ENCODE assay signal across 17 mouse cellular contexts in the genomic region with DNA sequence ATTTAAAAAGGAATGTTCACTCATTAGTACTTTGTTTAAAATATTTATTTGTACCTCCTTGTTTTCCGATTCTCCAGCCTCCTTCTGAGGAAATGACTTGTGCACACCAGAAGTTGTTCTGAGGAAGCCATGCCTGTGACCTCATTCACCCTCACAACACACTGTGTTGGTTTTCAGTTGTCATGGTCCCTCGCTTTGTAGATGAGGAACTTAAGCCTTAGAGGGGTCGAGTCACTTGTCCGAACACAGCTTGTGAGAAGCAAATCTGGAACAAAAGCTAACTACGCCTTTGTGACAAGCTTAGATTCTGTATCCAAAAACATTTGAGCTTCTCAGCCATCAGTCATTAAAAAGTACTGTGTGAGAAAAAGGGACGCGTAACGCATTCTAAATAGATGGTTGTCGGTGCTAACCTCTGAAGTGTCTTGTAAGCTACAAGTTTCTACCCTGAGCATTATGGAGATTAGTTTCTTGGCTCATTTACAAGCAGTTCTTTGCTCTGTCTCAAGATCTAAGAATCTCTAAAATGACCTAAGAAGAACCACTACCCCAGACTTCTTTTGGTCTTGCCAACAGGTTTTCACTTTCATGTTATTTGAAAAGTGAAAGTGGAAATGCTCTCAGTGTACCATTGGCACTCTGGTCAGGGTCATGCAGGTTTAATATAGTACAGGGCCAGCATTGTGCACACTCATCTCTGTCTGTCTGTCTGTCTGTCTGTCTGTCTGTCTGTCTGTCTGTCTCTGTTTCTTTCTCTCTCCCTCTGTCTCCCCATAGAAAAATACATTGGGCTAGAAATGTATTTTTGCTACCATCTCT. TPM values are rescaled to one million over a fixed set of nuclear protein-coding genes. Genes with fewer than 3 reads are reported as not detected.
A peak's percentile ranks its signal among the peaks of the same experiment; 100 is the strongest.
DNase-seq lines count a peak whose midpoint lies in the region; ATAC-seq and TF ChIP-seq lines count a peak whose summit lies in the region.
"Had no signal": no experiment of that assay in that cellular context is flagged by ENCODE, and none has a peak within 500 bp of the region (broad histone marks: within the 10 kb centered on the region; RNA-seq: fewer than 3 reads in every experiment).

No protein-coding gene starts in this region.

- peak in 1 of 2 experiments; percentile 70 for DNase-seq in spleen, adult 2 months (ENCODE audit: low read depth in 1 of 2, low spot score in 2 of 2)
- DNase-seq in spleen, adult 18-20 months, result no peak
- DNase-seq in urinary bladder, postnatal 10 days (ENCODE audit: low spot score), result no peak
- no peak for DNase-seq in thymus, postnatal 36 days
- no peak for DNase-seq in spleen, postnatal 4 days (ENCODE audit: low spot score in 2 of 2)
- DNase-seq: cerebellum, adult 8-10 months; kidney, adult 18-20 months; kidney, postnatal 4 days; thymus, adult 18-20 months had no signal

- peak overlapping the region; percentile 13; the same call in 1 of the 2 replicates for H3K27ac ChIP-seq in spleen, adult 2 months (ENCODE audit: insufficient read depth, low read length)
- H3K27ac ChIP-seq: embryonic facial prominence, embryonic 15.5 days; left cerebral cortex, adult 2 months; limb, embryonic 13.5 days had no signal

- 59% methylated on average over 9 of the region's 9 CpGs for WGBS in spleen, adult 2 months

- no peaks in the 10 kb centered on the region for H3K36me3 ChIP-seq in spleen, adult 2 months (ENCODE audit: control insufficient read depth, insufficient read depth, low read length)
- H3K36me3 ChIP-seq: embryonic facial prominence, embryonic 15.5 days; G1E; limb, embryonic 13.5 days had no signal

- H3K27me3 ChIP-seq in spleen, adult 2 months (ENCODE audit: control insufficient read depth, insufficient read depth, low read length), result no peaks in the 10 kb centered on the region
- H3K27me3 ChIP-seq: embryonic facial prominence, embryonic 15.5 days had no signal

- no peak for TF ChIP-seq POLR2A in spleen, adult 2 months (IDR thresholded peaks at IDR 0.05; ENCODE audit: low read depth, low read length)

- H3K4me1 ChIP-seq in spleen, adult 2 months (ENCODE audit: control insufficient read depth, insufficient read depth, insufficient read length), result no peaks in the 10 kb centered on the region; the same call in 1 of the 2 replicates
- H3K4me1 ChIP-seq: limb, embryonic 13.5 days had no signal

- H3K4me3 ChIP-seq in spleen, adult 2 months (ENCODE audit: extremely low read depth, insufficient read depth, insufficient read length), result no peak overlapping the region
- H3K4me3 ChIP-seq: embryonic facial prominence, embryonic 15.5 days; left cerebral cortex, adult 2 months; limb, embryonic 13.5 days had no signal

- no peak for TF ChIP-seq CTCF in spleen, adult 2 months (IDR thresholded peaks at IDR 0.05; ENCODE audit: extremely low read depth, insufficient read depth, insufficient read length, insufficient replicate concordance)

- ATAC-seq in common myeloid progenitor, adult 5-6 weeks (replicated peaks; ENCODE audit: low read depth, poor library complexity, severe bottlenecking), result peak; percentile 80
- peak; percentile 73 for ATAC-seq in megakaryocyte progenitor cell, adult 5-6 weeks (replicated peaks; ENCODE audit: poor library complexity)
- ATAC-seq in neutrophil, adult 5-6 weeks (ENCODE audit: extremely low read depth, insufficient number of reproducible peaks, low FRiP score, poor library complexity, severe bottlenecking), result peak; percentile 88
- ATAC-seq: lung, postnatal 0 days had no signal

RNA-seq across cellular contexts. Expression of a gene that starts 9.7 kb away (rescaled TPM):
- 20.0 and 27.1 TPM in 2 replicates for polyA plus RNA-seq in spleen, adult 2 months (2012; rRNA removed)
- not detected in 2 replicates for total RNA-seq in common myeloid progenitor, adult 5-6 weeks (2017)
- 0.07 TPM in 1 of 2 replicates, not detected in the other for total RNA-seq in megakaryocyte progenitor cell, adult 5-6 weeks (2015)
- total RNA-seq in megakaryocyte progenitor cell, adult 5-6 weeks (2017), result not detected in 2 replicates
- 104 and 113 TPM in 2 replicates for total RNA-seq in neutrophil, adult 5-6 weeks (2017)
- polyA plus RNA-seq: G1E had no signal

Comparison
In these comparisons a context has a peak if more than half of its experiments do, and no peak if none do; other contexts are left out.
1. RNA of a gene that starts 9.7 kb away (total RNA-seq): 104 to 113 TPM in neutrophil, adult 5-6 weeks; not detected in common myeloid progenitor, adult 5-6 weeks and 0.07 TPM in megakaryocyte progenitor cell, adult 5-6 weeks; every median in the first group is over 10 times any median in the second.
2. Peak in every context shown above with its lines, with median percentiles within 50 percentile points of each other: ATAC-seq.